Mouse (Mus musculus): ENCODE measurements around the gene Gga1. TPM values are rescaled to one million over a fixed set of nuclear protein-coding genes. Genes with fewer than 3 reads are reported as not detected.

The Gga1 gene
- polyA plus RNA-seq, 1 experiment from 2014 or later, result 56.5 TPM

- no peak for DNase-seq (ENCODE audit: low spot score)
- H3K27me3 ChIP-seq (ENCODE audit: low read depth, poor library complexity, severe bottlenecking), result no peaks in the 10 kb centered on the region
- 0 out of 2 replicates have a peak overlapping the region, but pooled peaks have one; percentile 15 for H3K27ac ChIP-seq
- WGBS, result 45% methylated on average over 7 of the region's 7 CpGs
- H3K36me3 ChIP-seq, result peaks cover 80% of the 10 kb centered on the region
- no peak overlapping the region for H3K4me3 ChIP-seq
- peaks cover 63% of the 10 kb centered on the region for H3K4me1 ChIP-seq
- no peaks in the 10 kb centered on the region for H3K9me3 ChIP-seq (replicated peaks)
Measured at GRCm38 (mm10) chr15:78892440-78892839, 15.4 kb downstream of the Gga1 start.

- Histone ChIP-seq H3K4me1 (peaks cover 71% of the 10 kb centered on the region), H3K36me3 (peaks cover 58% of the 10 kb centered on the region), H3K4me3 (no peak overlapping the region), H3K27me3 (ENCODE audit: low read depth, poor library complexity, severe bottlenecking) (no peaks in the 10 kb centered on the region), H3K9me3 (replicated peaks) (no peaks in the 10 kb centered on the region), H3K27ac (peak overlapping the region; percentile 46; the same call in 1 of the 2 replicates)
- DNase-seq (ENCODE audit: low spot score), result no peak
- 78% methylated on average over 13 of the region's 13 CpGs for WGBS
Measured at GRCm38 (mm10) chr15:78894726-78895125, 17.7 kb downstream of the Gga1 start.

- Histone ChIP-seq H3K4me3 (no peak overlapping the region), H3K9me3 (replicated peaks) (no peaks in the 10 kb centered on the region), H3K27me3 (ENCODE audit: low read depth, poor library complexity, severe bottlenecking) (no peaks in the 10 kb centered on the region), H3K36me3 (peaks cover 48% of the 10 kb centered on the region), H3K4me1 (peaks cover 79% of the 10 kb centered on the region), H3K27ac (peak overlapping the region; percentile 51; the same call in 1 of the 2 replicates)
- no peak for DNase-seq (ENCODE audit: low spot score)
- WGBS, result 87% methylated on average over 2 of the region's 2 CpGs
Measured at GRCm38 (mm10) chr15:78895741-78896140, 18.8 kb downstream of the Gga1 start.

- Histone ChIP-seq H3K27me3 (ENCODE audit: low read depth, poor library complexity, severe bottlenecking) (0 out of 2 replicates have a peak, but pooled peaks cover 1% of the 10 kb centered on the region), H3K27ac (peak overlapping the region; percentile 51; the same call in 1 of the 2 replicates), H3K4me3 (no peak overlapping the region), H3K36me3 (peaks cover 44% of the 10 kb centered on the region), H3K9me3 (replicated peaks) (no peaks in the 10 kb centered on the region), H3K4me1 (peaks cover 83% of the 10 kb centered on the region)
- 81% methylated on average over 3 of the region's 3 CpGs for WGBS
- no peak for DNase-seq (ENCODE audit: low spot score)
Measured at GRCm38 (mm10) chr15:78896149-78896548, 19.2 kb downstream of the Gga1 start.

GRCm38 (mm10) chr15:78897488-78897887, 20.5 kb downstream of the Gga1 start:
- Histone ChIP-seq H3K4me3 (no peak overlapping the region), H3K27ac (no peak overlapping the region), H3K27me3 (ENCODE audit: low read depth, poor library complexity, severe bottlenecking) (0 out of 2 replicates have a peak, but pooled peaks cover 3% of the 10 kb centered on the region), H3K36me3 (peaks cover 40% of the 10 kb centered on the region), H3K4me1 (peaks cover 83% of the 10 kb centered on the region), H3K9me3 (replicated peaks) (no peaks in the 10 kb centered on the region)
- no peak for DNase-seq (ENCODE audit: low spot score)
- WGBS, result 92% methylated on average over 4 of the region's 4 CpGs

- WGBS, result 56% methylated on average over 6 of the region's 6 CpGs
- Histone ChIP-seq H3K27me3 (ENCODE audit: low read depth, poor library complexity, severe bottlenecking) (0 out of 2 replicates have a peak, but pooled peaks cover 3% of the 10 kb centered on the region), H3K4me3 (peak overlapping the region; percentile 76), H3K9me3 (replicated peaks) (no peaks in the 10 kb centered on the region), H3K36me3 (peaks cover 40% of the 10 kb centered on the region), H3K27ac (peak overlapping the region; percentile 91; the same call in 1 of the 2 replicates), H3K4me1 (peaks cover 73% of the 10 kb centered on the region)
- no peak for DNase-seq (ENCODE audit: low spot score)
Measured at GRCm38 (mm10) chr15:78898507-78899001, 21.6 kb downstream of the Gga1 start.

GRCm38 (mm10) chr15:78899409-78899739, 22.4 kb downstream of the Gga1 start, which contains the start of gene Gm49510:
Gene Gm49510, plus strand, starts transcription at chr15:78899667.
- Histone ChIP-seq H3K4me3 (peak within 1 kb of the TSS; percentile 76), H3K27me3 (ENCODE audit: low read depth, poor library complexity, severe bottlenecking) (0 out of 2 replicates have a peak, but pooled peaks cover 3% of the 10 kb centered on the region), H3K27ac (peak within 1 kb of the TSS; percentile 91), H3K4me1 (peaks cover 64% of the 10 kb centered on the region), H3K36me3 (peaks cover 41% of the 10 kb centered on the region), H3K9me3 (replicated peaks) (no peaks in the 10 kb centered on the region)
- under 1% methylated on average over 20 of the region's 20 CpGs for WGBS
- DNase-seq (ENCODE audit: low spot score), result no peak

- Histone ChIP-seq H3K9me3 (replicated peaks) (no peaks in the 10 kb centered on the region), H3K27ac (peak within 1 kb of the TSS; percentile 91), H3K27me3 (ENCODE audit: low read depth, poor library complexity, severe bottlenecking) (0 out of 2 replicates have a peak, but pooled peaks cover 3% of the 10 kb centered on the region), H3K4me3 (peak within 1 kb of the TSS; percentile 76), H3K4me1 (peaks cover 59% of the 10 kb centered on the region), H3K36me3 (peaks cover 41% of the 10 kb centered on the region)
- peak; percentile 81 for DNase-seq (ENCODE audit: low spot score)
- 1% methylated on average over 47 of the region's 47 CpGs for WGBS
Measured at GRCm38 (mm10) chr15:78899740-78900584, 23.0 kb downstream of the Gga1 start, which contains the start of gene Sh3bp1. Gene Sh3bp1, plus strand, starts transcription at chr15:78899768.

GRCm38 (mm10) chr15:78900585-78901421, 23.8 kb downstream of the Gga1 start:
- DNase-seq (ENCODE audit: low spot score), result peak; percentile 53
- H3K4me3 ChIP-seq, result peak overlapping the region; percentile 76
- 0 out of 2 replicates have a peak, but pooled peaks cover 3% of the 10 kb centered on the region for H3K27me3 ChIP-seq (ENCODE audit: low read depth, poor library complexity, severe bottlenecking)
- H3K36me3 ChIP-seq, result peaks cover 44% of the 10 kb centered on the region
- no peaks in the 10 kb centered on the region for H3K9me3 ChIP-seq (replicated peaks)
- 12% methylated on average over 18 of the region's 18 CpGs for WGBS
- peaks cover 50% of the 10 kb centered on the region for H3K4me1 ChIP-seq
- H3K27ac ChIP-seq, result peak overlapping the region; percentile 91

GRCm38 (mm10) chr15:78901422-78901789, 24.4 kb downstream of the Gga1 start:
- WGBS, result 44% methylated on average over 8 of the region's 8 CpGs
- Histone ChIP-seq H3K27me3 (ENCODE audit: low read depth, poor library complexity, severe bottlenecking) (0 out of 2 replicates have a peak, but pooled peaks cover 3% of the 10 kb centered on the region), H3K9me3 (replicated peaks) (no peaks in the 10 kb centered on the region), H3K4me1 (peaks cover 44% of the 10 kb centered on the region), H3K27ac (peak overlapping the region; percentile 91), H3K4me3 (peak overlapping the region; percentile 76), H3K36me3 (peaks cover 48% of the 10 kb centered on the region)
- DNase-seq (ENCODE audit: low spot score), result peak; percentile 49

- Histone ChIP-seq H3K36me3 (peaks cover 67% of the 10 kb centered on the region), H3K4me1 (peaks cover 37% of the 10 kb centered on the region), H3K4me3 (no peak overlapping the region), H3K27me3 (ENCODE audit: low read depth, poor library complexity, severe bottlenecking) (0 out of 2 replicates have a peak, but pooled peaks cover 3% of the 10 kb centered on the region), H3K9me3 (replicated peaks) (no peaks in the 10 kb centered on the region), H3K27ac (0 out of 2 replicates have a peak overlapping the region, but pooled peaks have one; percentile 4)
- 12% methylated on average over 2 of the region's 2 CpGs for WGBS
- DNase-seq (ENCODE audit: low spot score), result peak; percentile 86
Measured at GRCm38 (mm10) chr15:78903243-78903642, 26.3 kb downstream of the Gga1 start.

GRCm38 (mm10) chr15:78908399-78908798, 31.4 kb downstream of the Gga1 start:
- no peak overlapping the region for H3K4me3 ChIP-seq
- no peak overlapping the region for H3K27ac ChIP-seq
- no peaks in the 10 kb centered on the region for H3K27me3 ChIP-seq (ENCODE audit: low read depth, poor library complexity, severe bottlenecking)
- peaks cover 89% of the 10 kb centered on the region for H3K36me3 ChIP-seq
- no peaks in the 10 kb centered on the region for H3K9me3 ChIP-seq (replicated peaks)
- peaks cover 3% of the 10 kb centered on the region; the same call in 1 of the 2 replicates for H3K4me1 ChIP-seq
- no peak for DNase-seq (ENCODE audit: low spot score)
- WGBS, result 78% methylated on average over 7 of the region's 7 CpGs
